Mouse (Mus musculus) thymus, adult 2 months (tissue): ENCODE data around the gene Tti1.

Experiments
- CTCF ChIP-seq: fragments of 200-500 bp; IDR thresholded peaks from 2 replicates; pipeline ENCODE4 v1.5.1; 2012; ENCODE audit warnings: mild to moderate bottlenecking, control low read depth, low read length, moderate library complexity, borderline replicate concordance; ENCODE audit not compliant: control insufficient read depth, poor library complexity, insufficient read depth; ENCODE audit errors: extremely low read depth
- POLR2A ChIP-seq: fragments of 200-500 bp; IDR thresholded peaks from 2 replicates; pipeline ENCODE4 v1.6.1; 2012; ENCODE audit warnings: mild to moderate bottlenecking, low read length, control low read depth, moderate library complexity; ENCODE audit not compliant: control insufficient read depth, poor library complexity, insufficient read depth; ENCODE audit errors: extremely low read depth

- no peak for TF ChIP-seq POLR2A
- TF ChIP-seq CTCF: no peak
These were observed 39.6 kb downstream of the Tti1 start for GRCm38 (mm10) chr2:157988416-157989190.
